Mouse (Mus musculus) hindbrain, postnatal 0 days (tissue): ENCODE measurements around the gene Galnt18. TPM values are rescaled to one million over a fixed set of nuclear protein-coding genes. Genes with fewer than 3 reads are reported as not detected.

Experiments
- ATAC-seq: fragments of 200-750 bp; cut with Nextera tagmentation; 2 replicates; pipeline ENCODE4 v1.8.0; 2017; ENCODE audit warnings: mild to moderate bottlenecking, moderate TSS enrichment, moderate library complexity
- DNase-seq: peaks from one replicate; pipeline ENCODE4 v3.0.0-alpha.2; 2015; ENCODE audit warnings: low spot score
- H3K27ac ChIP-seq: fragments of 300-500 bp; sonication (generic); 2 replicates; pipeline ENCODE4 v1.5.1; 2014; ENCODE audit warnings: mild to moderate bottlenecking
- H3K27me3 ChIP-seq: fragments of 300-500 bp; sonication (generic); 2 replicates; pipeline ENCODE4 v1.6.1; 2014; ENCODE audit warnings: low read length, mixed read lengths; ENCODE audit not compliant: insufficient read depth
- H3K36me3 ChIP-seq: fragments of 300-500 bp; sonication (generic); 2 replicates; pipeline ENCODE4 v1.6.1; 2014; ENCODE audit warnings: low read length, mixed read lengths; ENCODE audit not compliant: insufficient read depth
- H3K4me1 ChIP-seq: fragments of 300-500 bp; sonication (generic); 2 replicates; pipeline ENCODE4 v1.6.1; 2014; ENCODE audit warnings: antibody characterized with exemption, low read length, mixed read lengths; ENCODE audit not compliant: insufficient read depth
- H3K4me2 ChIP-seq: fragments of 300-500 bp; sonication (generic); 2 replicates; pipeline ENCODE4 v1.6.1; 2014; ENCODE audit warnings: low read depth, mild to moderate bottlenecking, low read length, moderate library complexity, mixed read lengths
- H3K4me3 ChIP-seq: fragments of 300-500 bp; sonication (generic); 2 replicates; pipeline ENCODE4 v1.5.1; 2014; ENCODE audit warnings: low read length
- H3K9ac ChIP-seq: fragments of 300-500 bp; sonication (generic); replicated peaks from 2 replicates; pipeline ENCODE4 v1.6.1; 2014; ENCODE audit warnings: mild to moderate bottlenecking, low read length, moderate library complexity, mixed read lengths
- H3K9me3 ChIP-seq: fragments of 300-500 bp; sonication (generic); 2 replicates; pipeline ENCODE4 v1.6.1; 2016; ENCODE audit warnings: low read length, mixed read lengths
- CTCF ChIP-seq: IDR thresholded peaks from 2 replicates; pipeline ENCODE4 v1.5.1; 2016; ENCODE audit warnings: antibody characterized with exemption, control low read depth, low read depth
- WGBS: fragments of 180-500 bp; shearing (Covaris S2); extraction: QIAGEN DNeasy Blood & Tissue Kit; methylation state at CpG from one replicate; pipeline ENCODE4 v1.1.7; 2014; 5-methylcytosine and 5-hydroxymethylcytosine counted together
- polyA plus RNA-seq: library from polyadenylated mRNA; unstranded; fragments of >200 nt; fragmentation: Nextera tagmentation; extraction: Ambion mirVana; gene quantifications from 2 replicates; pipeline ENCODE4 v1.2.1, GENCODE M21; 2015
- total RNA-seq: library from RNA; depleted of rRNA; stranded (reverse); fragments of >200 nt; gene quantifications from 2 replicates; pipeline ENCODE4 v1.2.3, GENCODE M21; 2014

Gene Galnt18
- total and polyA plus RNA-seq, 2 experiments from 2014 or later = 15.8 to 22.7 TPM

GRCm38 (mm10) chr7:111737426-111737825 lies 42.4 kb downstream of the Galnt18 start:
- DNase-seq = peak; percentile 44
- H3K9me3 ChIP-seq = no peaks in the 10 kb centered on the region
- TF ChIP-seq CTCF = no peak
- H3K4me1 ChIP-seq = 0 out of 2 replicates have a peak, but pooled peaks cover 8% of the 10 kb centered on the region
- no peak overlapping the region for H3K9ac ChIP-seq
- H3K27me3 ChIP-seq = no peaks in the 10 kb centered on the region
- no peak overlapping the region for H3K4me2 ChIP-seq
- no peaks in the 10 kb centered on the region for H3K36me3 ChIP-seq
- 43% methylated on average over 7 of the region's 7 CpGs for WGBS
- no peak overlapping the region for H3K4me3 ChIP-seq
- no peak overlapping the region for H3K27ac ChIP-seq
- ATAC-seq = 0 out of 2 replicates have a peak, but pooled peaks have one; percentile 30

DNA sequence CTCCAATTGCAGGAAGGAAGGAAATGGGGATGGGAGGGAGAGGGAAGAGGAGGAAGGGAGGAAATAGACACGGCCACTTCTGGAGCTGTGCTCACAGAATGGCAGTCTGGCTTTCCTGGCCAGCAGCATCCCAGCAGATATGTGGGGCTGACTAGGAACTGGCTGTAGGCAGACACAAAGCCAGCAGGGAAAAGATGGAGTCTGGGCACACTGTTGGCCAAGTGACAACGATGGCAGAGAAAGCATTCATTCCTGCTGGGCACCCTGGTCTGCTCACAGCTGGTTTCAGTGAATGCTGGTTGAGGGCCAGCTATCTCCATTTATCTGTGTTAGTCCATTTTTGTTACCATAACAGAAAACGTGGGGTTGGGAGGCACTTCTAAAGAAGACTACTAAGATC lies 43.4 kb downstream of the Galnt18 start:
- peak overlapping the region; percentile 48; the same call in 1 of the 2 replicates for H3K27ac ChIP-seq
- no peaks in the 10 kb centered on the region for H3K27me3 ChIP-seq
- H3K4me2 ChIP-seq = no peak overlapping the region
- ATAC-seq (no peak), DNase-seq (peak; percentile 42)
- H3K4me1 ChIP-seq = 0 out of 2 replicates have a peak, but pooled peaks cover 8% of the 10 kb centered on the region
- no peak for TF ChIP-seq CTCF
- no peaks in the 10 kb centered on the region for H3K36me3 ChIP-seq
- H3K9ac ChIP-seq = no peak overlapping the region
- H3K9me3 ChIP-seq = no peaks in the 10 kb centered on the region
- WGBS = 25% methylated on average over 3 of the region's 3 CpGs
- H3K4me3 ChIP-seq = no peak overlapping the region

GRCm38 (mm10) chr7:111730346-111731269 lies 49.2 kb downstream of the Galnt18 start:
- no peaks in the 10 kb centered on the region for H3K36me3 ChIP-seq
- peaks cover 3% of the 10 kb centered on the region for H3K4me1 ChIP-seq
- 76% methylated on average over 8 of the region's 8 CpGs for WGBS
- H3K4me2 ChIP-seq = no peak overlapping the region
- H3K9ac ChIP-seq = no peak overlapping the region
- DNase-seq (peak; percentile 30), ATAC-seq (no peak)
- no peaks in the 10 kb centered on the region for H3K27me3 ChIP-seq
- no peak overlapping the region for H3K27ac ChIP-seq
- H3K9me3 ChIP-seq = no peaks in the 10 kb centered on the region
- TF ChIP-seq CTCF = no peak
- no peak overlapping the region for H3K4me3 ChIP-seq

DNA sequence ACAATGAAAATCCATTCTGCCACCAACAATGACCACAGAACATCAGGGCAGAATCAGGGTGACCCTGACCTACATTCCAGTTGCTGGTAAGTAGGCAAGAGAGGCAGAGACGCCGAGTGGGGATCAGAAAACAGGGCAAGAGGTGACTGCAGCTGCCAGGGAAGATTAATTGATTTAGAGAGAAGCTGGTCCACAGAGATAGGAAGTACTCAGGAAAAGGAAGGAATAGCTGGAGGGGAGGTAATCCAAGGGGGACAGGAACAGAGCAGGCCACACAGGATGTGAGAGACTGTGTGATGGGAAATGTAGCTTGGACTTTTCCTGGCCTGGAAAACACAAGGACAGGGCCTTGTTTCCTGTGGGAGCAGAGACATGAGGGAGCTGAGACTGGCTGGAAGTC lies 52.8 kb downstream of the Galnt18 start:
- H3K4me3 ChIP-seq = no peak overlapping the region
- no peak overlapping the region for H3K4me2 ChIP-seq
- H3K27me3 ChIP-seq = no peaks in the 10 kb centered on the region
- H3K27ac ChIP-seq = no peak overlapping the region
- peaks cover 3% of the 10 kb centered on the region for H3K4me1 ChIP-seq
- no peak for TF ChIP-seq CTCF
- H3K9ac ChIP-seq = no peak overlapping the region
- DNase-seq = no peak
- ATAC-seq = no peak
- no peaks in the 10 kb centered on the region for H3K9me3 ChIP-seq
- no peaks in the 10 kb centered on the region for H3K36me3 ChIP-seq
- 54% methylated on average over 2 of the region's 2 CpGs for WGBS

DNA sequence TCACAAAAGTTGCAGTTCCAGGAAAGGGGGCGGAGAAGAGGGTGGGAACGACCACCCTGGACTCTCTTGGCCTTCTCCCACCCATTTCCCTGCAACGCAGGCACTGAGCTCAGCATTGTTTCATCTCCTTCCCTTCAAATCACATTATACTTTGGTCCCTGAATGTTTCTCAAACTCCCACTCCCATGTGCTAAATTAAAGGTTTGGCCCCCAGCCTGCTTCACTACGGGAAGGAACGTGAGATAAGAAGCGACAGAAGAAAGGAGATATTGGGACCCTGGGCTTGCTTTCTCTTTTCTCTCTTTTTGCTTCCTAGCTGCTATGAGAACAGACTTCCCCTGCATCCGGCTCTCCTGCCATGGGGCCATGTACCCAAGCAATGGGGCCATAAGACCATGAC lies 55.0 kb downstream of the Galnt18 start:
- WGBS = 78% methylated on average over 7 of the region's 7 CpGs
- DNase-seq = no peak
- H3K9me3 ChIP-seq = no peaks in the 10 kb centered on the region
- ATAC-seq = no peak
- H3K4me1 ChIP-seq = peaks cover 9% of the 10 kb centered on the region; the same call in 1 of the 2 replicates
- no peak overlapping the region for H3K9ac ChIP-seq
- no peaks in the 10 kb centered on the region for H3K36me3 ChIP-seq
- no peak for TF ChIP-seq CTCF
- H3K4me2 ChIP-seq = no peak overlapping the region
- no peaks in the 10 kb centered on the region for H3K27me3 ChIP-seq
- no peak overlapping the region for H3K4me3 ChIP-seq
- H3K27ac ChIP-seq = no peak overlapping the region

DNA sequence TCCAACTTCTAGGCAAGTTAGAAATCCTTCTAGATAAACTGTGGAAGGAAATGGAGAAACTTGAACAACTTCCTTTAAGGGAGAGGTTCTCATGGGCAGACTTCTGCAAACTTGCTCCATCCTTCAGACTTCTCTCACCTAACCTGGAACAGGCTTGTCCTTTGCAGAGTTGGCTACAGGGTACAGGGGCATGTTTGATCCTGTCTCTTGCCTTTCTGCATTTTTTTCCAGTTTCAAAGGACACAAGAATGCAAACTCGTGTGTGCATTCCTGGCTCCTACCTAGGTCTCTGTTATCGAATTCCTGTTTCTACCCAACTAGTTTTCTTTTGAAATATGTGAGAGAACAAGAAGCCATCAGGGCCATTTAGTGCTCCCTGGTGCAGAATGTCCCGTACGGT lies 55.8 kb downstream of the Galnt18 start:
- Histone ChIP-seq H3K27ac (no peak overlapping the region), H3K9ac (no peak overlapping the region), H3K4me3 (no peak overlapping the region), H3K9me3 (no peaks in the 10 kb centered on the region), H3K4me1 (peaks cover 9% of the 10 kb centered on the region; the same call in 1 of the 2 replicates), H3K4me2 (no peak overlapping the region), H3K27me3 (no peaks in the 10 kb centered on the region), H3K36me3 (no peaks in the 10 kb centered on the region)
- ATAC-seq (no peak), DNase-seq (no peak)
- no peak for TF ChIP-seq CTCF
- 84% methylated on average over 4 of the region's 4 CpGs for WGBS

GRCm38 (mm10) chr7:111721308-111721698 lies 58.5 kb downstream of the Galnt18 start:
- WGBS = 82% methylated on average over 5 of the region's 5 CpGs
- no peak for TF ChIP-seq CTCF
- Histone ChIP-seq H3K9me3 (no peaks in the 10 kb centered on the region), H3K27ac (no peak overlapping the region), H3K36me3 (no peaks in the 10 kb centered on the region), H3K9ac (no peak overlapping the region), H3K4me1 (peaks cover 9% of the 10 kb centered on the region; the same call in 1 of the 2 replicates), H3K4me2 (no peak overlapping the region), H3K27me3 (no peaks in the 10 kb centered on the region), H3K4me3 (no peak overlapping the region)
- DNase-seq = no peak
- ATAC-seq = no peak
